Mouse (Mus musculus) thymus, postnatal 4 days (tissue): ENCODE results near the gene Igdcc4.
"Not testable (repeated sequence)": the region's sequence is repeated elsewhere in the genome, so short reads cannot be mapped to it uniquely, and the experiment has no call there.

Source experiments
- DNase-seq: peaks from one replicate; pipeline ENCODE4 v3.0.0; 2021

Gene Igdcc4

GRCm38 (mm10) chr9:65100991-65101685 lies at the start of gene Igdcc4:
Gene Igdcc4 (plus strand): TSS chr9:65101486.
- DNase-seq, result peak; percentile 35

- DNase-seq, result no peak
These were observed 37.0 kb upstream of the Igdcc4 start for GRCm38 (mm10) chr9:65064251-65064650.

- no peak for DNase-seq
These were observed 30.7 kb upstream of the Igdcc4 start for GRCm38 (mm10) chr9:65070587-65070986.

GRCm38 (mm10) chr9:65073555-65073954 lies 27.7 kb upstream of the Igdcc4 start:
- no peak for DNase-seq

- DNase-seq, result peak; percentile 62
These were observed 27.0 kb upstream of the Igdcc4 start for GRCm38 (mm10) chr9:65074251-65074650.

GRCm38 (mm10) chr9:65074855-65075493 lies 26.3 kb upstream of the Igdcc4 start:
- DNase-seq, result no peak

- no peak for DNase-seq
These were observed 23.8 kb upstream of the Igdcc4 start for GRCm38 (mm10) chr9:65077536-65077935.

GRCm38 (mm10) chr9:65080141-65080540 lies 21.1 kb upstream of the Igdcc4 start:
- not testable (repeated sequence) for DNase-seq

- no peak for DNase-seq
These were observed 18.1 kb upstream of the Igdcc4 start for GRCm38 (mm10) chr9:65083075-65083765.

- no peak for DNase-seq
These were observed 17.0 kb upstream of the Igdcc4 start for GRCm38 (mm10) chr9:65084198-65084807.

GRCm38 (mm10) chr9:65085270-65085669 lies 16.0 kb upstream of the Igdcc4 start:
- DNase-seq, result no peak

- DNase-seq, result no peak
These were observed 14.5 kb upstream of the Igdcc4 start for GRCm38 (mm10) chr9:65086801-65087200.

- peak; percentile 49 for DNase-seq
These were observed 13.8 kb upstream of the Igdcc4 start for GRCm38 (mm10) chr9:65087490-65087889.

- DNase-seq, result no peak
These were observed 7.0 kb upstream of the Igdcc4 start for GRCm38 (mm10) chr9:65094237-65094636.

- DNase-seq, result no peak
These were observed 545 bp downstream of the Igdcc4 start for GRCm38 (mm10) chr9:65101686-65102376.

- DNase-seq, result no peak
These were observed 1.3 kb downstream of the Igdcc4 start for GRCm38 (mm10) chr9:65102377-65103172.

- DNase-seq, result no peak
These were observed 2.0 kb downstream of the Igdcc4 start for GRCm38 (mm10) chr9:65103173-65103752.

- no peak for DNase-seq
These were observed 5.5 kb downstream of the Igdcc4 start for GRCm38 (mm10) chr9:65106821-65107220.

GRCm38 (mm10) chr9:65107893-65108292 lies 6.6 kb downstream of the Igdcc4 start:
- DNase-seq, result no peak

GRCm38 (mm10) chr9:65109132-65110072 lies 8.1 kb downstream of the Igdcc4 start:
- no peak for DNase-seq
